Mouse (Mus musculus) spleen, adult 2 months (tissue): Measurements from ENCODE around the gene Rhbdd3.
A peak's percentile ranks its signal among the peaks of the same experiment; 100 is the strongest.

Source experiments
- CTCF ChIP-seq: fragments of 200-500 bp; IDR thresholded peaks from 2 replicates; pipeline ENCODE4 v1.5.1; 2011; ENCODE audit warnings: mild to moderate bottlenecking, inconsistent platforms; ENCODE audit not compliant: insufficient read depth, insufficient read length, insufficient replicate concordance; ENCODE audit errors: extremely low read depth
- POLR2A ChIP-seq: fragments of 200-500 bp; IDR thresholded peaks from 2 replicates; pipeline ENCODE4 v1.6.1; 2011; ENCODE audit warnings: low read depth, low read length, inconsistent platforms

GRCm38 (mm10) chr11:5059704-5060156 lies 39.0 kb upstream of the Rhbdd3 start:
- TF ChIP-seq POLR2A: no peak
- TF ChIP-seq CTCF: peak; percentile 65; the same call in 1 of the 2 replicates
